Mouse (Mus musculus) forebrain, embryonic 13.5 days (tissue): ENCODE results near the gene Rrp8. TPM values are rescaled to one million over a fixed set of nuclear protein-coding genes. Genes with fewer than 3 reads are reported as not detected.

Source experiments
- ATAC-seq: fragments of 200-750 bp; cut with Nextera tagmentation; 2 replicates; pipeline ENCODE4 v1.8.0; 2017
- H3K27ac ChIP-seq: fragments of 300-500 bp; sonication (generic); 2 replicates; pipeline ENCODE4 v1.5.1; 2015; ENCODE audit warnings: inconsistent platforms, mild to moderate bottlenecking, moderate library complexity
- H3K27me3 ChIP-seq: fragments of 300-500 bp; sonication (generic); 2 replicates; pipeline ENCODE4 v1.6.1; 2015; ENCODE audit warnings: mild to moderate bottlenecking, inconsistent platforms
- H3K36me3 ChIP-seq: fragments of 300-500 bp; sonication (generic); 2 replicates; pipeline ENCODE4 v1.6.1; 2015; ENCODE audit warnings: mild to moderate bottlenecking, inconsistent platforms; ENCODE audit not compliant: poor library complexity, severe bottlenecking
- H3K4me1 ChIP-seq: fragments of 300-500 bp; sonication (generic); 2 replicates; pipeline ENCODE4 v1.6.1; 2015; ENCODE audit warnings: inconsistent platforms
- H3K4me2 ChIP-seq: fragments of 300-500 bp; sonication (generic); 2 replicates; pipeline ENCODE4 v1.6.1; 2015; ENCODE audit warnings: inconsistent platforms, mild to moderate bottlenecking, moderate library complexity
- H3K4me3 ChIP-seq: fragments of 300-500 bp; sonication (generic); 2 replicates; pipeline ENCODE4 v1.5.1; 2015; ENCODE audit warnings: mild to moderate bottlenecking, inconsistent platforms
- H3K9ac ChIP-seq: fragments of 300-500 bp; sonication (generic); 2 replicates; pipeline ENCODE4 v1.6.1; 2015; ENCODE audit warnings: mild to moderate bottlenecking, inconsistent platforms
- H3K9me3 ChIP-seq: fragments of 300-500 bp; sonication (generic); replicated peaks from 2 replicates; pipeline ENCODE4 v1.6.1; 2016; ENCODE audit warnings: inconsistent platforms
- WGBS: fragments of 180-500 bp; shearing (Covaris S2); methylation state at CpG from one replicate; pipeline ENCODE4 v1.1.7; 2015; 5-methylcytosine and 5-hydroxymethylcytosine counted together
- polyA plus RNA-seq: library from polyadenylated mRNA; unstranded; fragments of >200 nt; fragmentation: Nextera tagmentation; extraction: Ambion mirVana; gene quantifications from 2 replicates; pipeline ENCODE4 v1.2.1, GENCODE M21; 2015

Rrp8 gene
- polyA plus RNA-seq, 1 experiment from 2014 or later, result 31.2 TPM

- Histone ChIP-seq H3K4me2 (no peak overlapping the region), H3K9ac (no peak overlapping the region), H3K36me3 (peaks cover 91% of the 10 kb centered on the region), H3K27ac (no peak overlapping the region), H3K4me3 (no peak overlapping the region), H3K9me3 (no peaks in the 10 kb centered on the region), H3K4me1 (peaks cover 34% of the 10 kb centered on the region), H3K27me3 (peaks cover 1% of the 10 kb centered on the region; the same call in 1 of the 2 replicates)
- 89% methylated on average over 3 of the region's 3 CpGs for WGBS
- ATAC-seq, result no peak
Measured at GRCm38 (mm10) chr7:105769959-105770358, 32.8 kb upstream of the Rrp8 start.

- H3K4me2 ChIP-seq, result no peak overlapping the region
- H3K27ac ChIP-seq, result peak overlapping the region; percentile 6; the same call in 1 of the 2 replicates
- no peak overlapping the region for H3K4me3 ChIP-seq
- 35% methylated on average over 6 of the region's 6 CpGs for WGBS
- peaks cover 29% of the 10 kb centered on the region for H3K4me1 ChIP-seq
- no peaks in the 10 kb centered on the region for H3K9me3 ChIP-seq
- H3K27me3 ChIP-seq, result peaks cover 21% of the 10 kb centered on the region
- peak overlapping the region; percentile 27; the same call in 1 of the 2 replicates for H3K9ac ChIP-seq
- ATAC-seq, result no peak
- H3K36me3 ChIP-seq, result peaks cover 97% of the 10 kb centered on the region
Measured at GRCm38 (mm10) chr7:105767729-105768165, 30.6 kb upstream of the Rrp8 start.

GRCm38 (mm10) chr7:105764331-105764730 lies 27.1 kb upstream of the Rrp8 start:
- H3K4me2 ChIP-seq, result no peak overlapping the region
- WGBS, result 88% methylated on average over 11 of the region's 11 CpGs
- H3K9ac ChIP-seq, result no peak overlapping the region
- no peaks in the 10 kb centered on the region for H3K9me3 ChIP-seq
- H3K27ac ChIP-seq, result no peak overlapping the region
- H3K27me3 ChIP-seq, result peaks cover 29% of the 10 kb centered on the region
- peaks cover 21% of the 10 kb centered on the region for H3K4me1 ChIP-seq
- ATAC-seq, result no peak
- H3K4me3 ChIP-seq, result no peak overlapping the region
- peaks cover 90% of the 10 kb centered on the region for H3K36me3 ChIP-seq

GRCm38 (mm10) chr7:105762517-105763270 lies 25.5 kb upstream of the Rrp8 start:
- H3K4me2 ChIP-seq, result no peak overlapping the region
- no peak for ATAC-seq
- WGBS, result 19% methylated on average over 55 of the region's 55 CpGs

GRCm38 (mm10) chr7:105761813-105762484 lies 24.8 kb upstream of the Rrp8 start:
- no peaks in the 10 kb centered on the region for H3K9me3 ChIP-seq
- ATAC-seq, result no peak
- peaks cover 91% of the 10 kb centered on the region for H3K36me3 ChIP-seq
- H3K27me3 ChIP-seq, result peaks cover 29% of the 10 kb centered on the region
- no peak overlapping the region for H3K9ac ChIP-seq
- H3K4me1 ChIP-seq, result no peaks in the 10 kb centered on the region
- no peak overlapping the region for H3K4me3 ChIP-seq
- H3K4me2 ChIP-seq, result no peak overlapping the region
- no peak overlapping the region for H3K27ac ChIP-seq
- WGBS, result 18% methylated on average over 46 of the region's 51 CpGs

More at GRCm38 (mm10) chr7:105762517-105763270, 25.5 kb upstream of the Rrp8 start:
- no peak overlapping the region for H3K9ac ChIP-seq
- peaks cover 5% of the 10 kb centered on the region for H3K4me1 ChIP-seq
- no peaks in the 10 kb centered on the region for H3K9me3 ChIP-seq
- H3K27ac ChIP-seq, result no peak overlapping the region
- peaks cover 29% of the 10 kb centered on the region for H3K27me3 ChIP-seq
- peaks cover 90% of the 10 kb centered on the region for H3K36me3 ChIP-seq
- no peak overlapping the region for H3K4me3 ChIP-seq

GRCm38 (mm10) chr7:105753281-105753680 lies 16.1 kb upstream of the Rrp8 start:
- Histone ChIP-seq H3K4me1 (peaks cover 14% of the 10 kb centered on the region), H3K27ac (no peak overlapping the region), H3K9ac (no peak overlapping the region), H3K9me3 (no peaks in the 10 kb centered on the region), H3K36me3 (peaks cover 77% of the 10 kb centered on the region), H3K27me3 (no peaks in the 10 kb centered on the region), H3K4me2 (no peak overlapping the region), H3K4me3 (no peak overlapping the region)
- WGBS, result 88% methylated on average over 10 of the region's 10 CpGs
- no peak for ATAC-seq

- H3K36me3 ChIP-seq, result peaks cover 77% of the 10 kb centered on the region
- H3K4me2 ChIP-seq, result no peak overlapping the region
- H3K27me3 ChIP-seq, result no peaks in the 10 kb centered on the region
- ATAC-seq, result peak; percentile 6
- 0 out of 2 replicates have a peak overlapping the region, but pooled peaks have one; percentile 2 for H3K9ac ChIP-seq
- peaks cover 14% of the 10 kb centered on the region for H3K4me1 ChIP-seq
- H3K9me3 ChIP-seq, result no peaks in the 10 kb centered on the region
- H3K4me3 ChIP-seq, result no peak overlapping the region
- WGBS, result 91% methylated on average over 2 of the region's 2 CpGs
- H3K27ac ChIP-seq, result peak overlapping the region; percentile 31; the same call in 1 of the 2 replicates
Measured at GRCm38 (mm10) chr7:105752716-105753115, 15.5 kb upstream of the Rrp8 start.

GRCm38 (mm10) chr7:105751491-105752433 lies 14.6 kb upstream of the Rrp8 start, which contains the start of gene Tpp1:
Gene Tpp1 (minus strand): TSS chr7:105752235.
- peak within 1 kb of the TSS; percentile 74 for H3K9ac ChIP-seq
- H3K9me3 ChIP-seq, result no peaks in the 10 kb centered on the region
- peak within 1 kb of the TSS; percentile 73 for H3K4me2 ChIP-seq
- H3K4me1 ChIP-seq, result peaks cover 14% of the 10 kb centered on the region
- peak; percentile 95 for ATAC-seq
- H3K27me3 ChIP-seq, result no peaks in the 10 kb centered on the region
- peak within 1 kb of the TSS; percentile 52 for H3K4me3 ChIP-seq
- H3K27ac ChIP-seq, result peak within 1 kb of the TSS; percentile 48; the same call in 1 of the 2 replicates
- WGBS, result 19% methylated on average over 20 of the region's 20 CpGs
- peaks cover 77% of the 10 kb centered on the region for H3K36me3 ChIP-seq

- H3K27ac ChIP-seq, result no peak overlapping the region
- no peak overlapping the region for H3K4me2 ChIP-seq
- 82% methylated on average over 2 of the region's 2 CpGs for WGBS
- no peaks in the 10 kb centered on the region for H3K27me3 ChIP-seq
- H3K9me3 ChIP-seq, result no peaks in the 10 kb centered on the region
- ATAC-seq, result no peak
- peaks cover 23% of the 10 kb centered on the region for H3K4me1 ChIP-seq
- H3K9ac ChIP-seq, result no peak overlapping the region
- peaks cover 48% of the 10 kb centered on the region for H3K36me3 ChIP-seq
- H3K4me3 ChIP-seq, result no peak overlapping the region
Measured at GRCm38 (mm10) chr7:105747776-105748175, 10.6 kb upstream of the Rrp8 start.

GRCm38 (mm10) chr7:105743926-105744590 lies 6.9 kb upstream of the Rrp8 start, which contains the start of gene Taf10:
Gene Taf10 (minus strand): TSS chr7:105744361.
- Histone ChIP-seq H3K36me3 (peaks cover 65% of the 10 kb centered on the region), H3K4me2 (peak within 1 kb of the TSS; percentile 91), H3K4me3 (peak within 1 kb of the TSS; percentile 98), H3K27ac (peak within 1 kb of the TSS; percentile 79), H3K27me3 (no peaks in the 10 kb centered on the region), H3K4me1 (peaks cover 11% of the 10 kb centered on the region), H3K9ac (peak within 1 kb of the TSS; percentile 92), H3K9me3 (no peaks in the 10 kb centered on the region)
- under 1% methylated on average over 60 of the region's 67 CpGs for WGBS
- ATAC-seq, result peak; percentile 99
